Mouse (Mus musculus) testis, adult 2 months (tissue): Measurements from ENCODE around the gene Ppp1r16b. TPM values are rescaled to one million over a fixed set of nuclear protein-coding genes. Genes with fewer than 3 reads are reported as not detected.

Experiments
- H3K27ac ChIP-seq: fragments of 200-500 bp; 2 replicates; pipeline ENCODE4 v1.5.1; 2012; ENCODE audit warnings: low read depth, low read length; ENCODE audit not compliant: control insufficient read depth, insufficient read depth
- H3K27me3 ChIP-seq: fragments of 200-500 bp; 2 replicates; pipeline ENCODE4 v1.6.1; 2012; ENCODE audit warnings: mild to moderate bottlenecking, low read length, moderate library complexity; ENCODE audit not compliant: control insufficient read depth, insufficient read depth
- H3K36me3 ChIP-seq: fragments of 200-500 bp; 2 replicates; pipeline ENCODE4 v1.6.1; 2012; ENCODE audit warnings: mild to moderate bottlenecking, low read length; ENCODE audit not compliant: control insufficient read depth, insufficient read depth
- H3K4me1 ChIP-seq: fragments of 200-500 bp; 2 replicates; pipeline ENCODE4 v1.6.1; 2012; ENCODE audit warnings: low read length; ENCODE audit not compliant: control insufficient read depth, insufficient read depth
- H3K4me3 ChIP-seq: fragments of 200-500 bp; 2 replicates; pipeline ENCODE4 v1.5.1; 2012; ENCODE audit warnings: low read depth, mild to moderate bottlenecking, low read length, moderate library complexity, mixed read lengths; ENCODE audit not compliant: control insufficient read depth
- CTCF ChIP-seq: fragments of 200-500 bp; IDR thresholded peaks from 2 replicates; pipeline ENCODE4 v1.5.1; 2012; ENCODE audit warnings: low read depth, mild to moderate bottlenecking, inconsistent platforms, low read length, moderate library complexity; ENCODE audit not compliant: control insufficient read depth, insufficient read depth, insufficient replicate concordance
- POLR2A ChIP-seq: fragments of 200-500 bp; IDR thresholded peaks from 2 replicates; pipeline ENCODE4 v1.6.1; 2012; ENCODE audit warnings: low read depth, mild to moderate bottlenecking, inconsistent platforms, low read length, moderate library complexity; ENCODE audit not compliant: control insufficient read depth
- polyA plus RNA-seq: library from polyadenylated mRNA; depleted of rRNA; stranded (reverse); fragments of >200 nt; gene quantifications from 2 replicates; pipeline ENCODE4 v1.2.3, GENCODE M21; 2012

Ppp1r16b gene
- polyA plus RNA-seq, 1 experiment: 2.0 TPM

GRCm38 (mm10) chr2:158726252-158726651 is 61.1 kb downstream of the Ppp1r16b start:
- TF ChIP-seq CTCF: no peak
- TF ChIP-seq POLR2A: no peak
- Histone ChIP-seq H3K4me3 (no peak overlapping the region), H3K36me3 (no peaks in the 10 kb centered on the region), H3K27me3 (no peaks in the 10 kb centered on the region), H3K27ac (no peak overlapping the region), H3K4me1 (no peaks in the 10 kb centered on the region)

- TF ChIP-seq POLR2A: no peak
- no peak for TF ChIP-seq CTCF
- no peaks in the 10 kb centered on the region for H3K27me3 ChIP-seq
Observed at GRCm38 (mm10) chr2:158728061-158728815, 63.0 kb downstream of the Ppp1r16b start.

GRCm38 (mm10) chr2:158730896-158731295 is 65.7 kb downstream of the Ppp1r16b start:
- Histone ChIP-seq H3K4me3 (no peak overlapping the region), H3K27ac (no peak overlapping the region), H3K36me3 (no peaks in the 10 kb centered on the region), H3K27me3 (no peaks in the 10 kb centered on the region), H3K4me1 (no peaks in the 10 kb centered on the region; the same call in 1 of the 2 replicates)
- TF ChIP-seq CTCF (no peak), POLR2A (no peak)

More at GRCm38 (mm10) chr2:158728061-158728815, 63.0 kb downstream of the Ppp1r16b start:
- H3K27ac ChIP-seq: no peak overlapping the region
- H3K36me3 ChIP-seq: no peaks in the 10 kb centered on the region
- no peaks in the 10 kb centered on the region; the same call in 1 of the 2 replicates for H3K4me1 ChIP-seq
- no peak overlapping the region for H3K4me3 ChIP-seq

- H3K27ac ChIP-seq: no peak overlapping the region
Observed at GRCm38 (mm10) chr2:158732521-158732920, 67.3 kb downstream of the Ppp1r16b start.

GRCm38 (mm10) chr2:158733136-158733535 is 67.9 kb downstream of the Ppp1r16b start:
- Histone ChIP-seq H3K27me3 (no peaks in the 10 kb centered on the region), H3K4me1 (no peaks in the 10 kb centered on the region; the same call in 1 of the 2 replicates), H3K4me3 (no peak overlapping the region), H3K36me3 (no peaks in the 10 kb centered on the region), H3K27ac (no peak overlapping the region)
- no peak for TF ChIP-seq CTCF
- no peak for TF ChIP-seq POLR2A

More at GRCm38 (mm10) chr2:158732521-158732920, 67.3 kb downstream of the Ppp1r16b start:
- TF ChIP-seq POLR2A: no peak
- Histone ChIP-seq H3K27me3 (no peaks in the 10 kb centered on the region), H3K4me1 (no peaks in the 10 kb centered on the region; the same call in 1 of the 2 replicates), H3K36me3 (no peaks in the 10 kb centered on the region), H3K4me3 (no peak overlapping the region)

- Histone ChIP-seq H3K27me3 (no peaks in the 10 kb centered on the region), H3K27ac (no peak overlapping the region), H3K36me3 (no peaks in the 10 kb centered on the region), H3K4me3 (no peak overlapping the region), H3K4me1 (no peaks in the 10 kb centered on the region; the same call in 1 of the 2 replicates)
- TF ChIP-seq CTCF (no peak), POLR2A (no peak)
Observed at GRCm38 (mm10) chr2:158733914-158734313, 68.7 kb downstream of the Ppp1r16b start.

GRCm38 (mm10) chr2:158734500-158735152 is 69.4 kb downstream of the Ppp1r16b start:
- no peaks in the 10 kb centered on the region for H3K36me3 ChIP-seq
- H3K27me3 ChIP-seq: no peaks in the 10 kb centered on the region
- no peak overlapping the region for H3K27ac ChIP-seq
- H3K4me3 ChIP-seq: no peak overlapping the region
- H3K4me1 ChIP-seq: no peaks in the 10 kb centered on the region; the same call in 1 of the 2 replicates
- TF ChIP-seq CTCF (no peak), POLR2A (no peak)
